Mouse (Mus musculus) midbrain, embryonic 14.5 days (tissue): ENCODE measurements around the gene Nnmt. TPM values are rescaled to one million over a fixed set of nuclear protein-coding genes. Genes with fewer than 3 reads are reported as not detected.

Experiments used
- ATAC-seq: fragments of 200-750 bp; cut with Nextera tagmentation; 2 replicates; pipeline ENCODE4 v1.8.0; 2017; ENCODE audit warnings: moderate number of reproducible peaks, moderate library complexity; ENCODE audit not compliant: low FRiP score, low TSS enrichment
- DNase-seq: peaks from one replicate; pipeline ENCODE4 v3.0.0-alpha.2; 2015
- H3K27ac ChIP-seq: fragments of 300-500 bp; sonication (generic); replicated peaks from 2 replicates; pipeline ENCODE4 v1.5.1; 2014; ENCODE audit warnings: mild to moderate bottlenecking, low read depth, low read length, moderate library complexity
- H3K27me3 ChIP-seq: fragments of 300-500 bp; sonication (generic); 2 replicates; pipeline ENCODE4 v1.6.1; 2014; ENCODE audit warnings: low read length, control low read depth, mixed read lengths; ENCODE audit not compliant: control insufficient read depth, insufficient read depth
- H3K36me3 ChIP-seq: fragments of 300-500 bp; sonication (generic); 2 replicates; pipeline ENCODE4 v1.6.1; 2014; ENCODE audit warnings: low read length, control low read depth; ENCODE audit not compliant: control insufficient read depth, insufficient read depth
- H3K4me1 ChIP-seq: fragments of 300-500 bp; sonication (generic); 2 replicates; pipeline ENCODE4 v1.6.1; 2014; ENCODE audit warnings: mild to moderate bottlenecking, antibody characterized with exemption, low read length, control low read depth; ENCODE audit not compliant: control insufficient read depth, insufficient read depth
- H3K4me2 ChIP-seq: fragments of 300-500 bp; sonication (generic); 2 replicates; pipeline ENCODE4 v1.6.1; 2014; ENCODE audit warnings: mild to moderate bottlenecking, low read length, moderate library complexity
- H3K4me3 ChIP-seq: fragments of 300-500 bp; sonication (generic); replicated peaks from 2 replicates; pipeline ENCODE4 v1.5.1; 2014; ENCODE audit warnings: low read depth, low read length
- H3K9ac ChIP-seq: fragments of 300-500 bp; sonication (generic); replicated peaks from 2 replicates; pipeline ENCODE4 v1.6.1; 2014; ENCODE audit warnings: mild to moderate bottlenecking, low read length, moderate library complexity
- H3K9me3 ChIP-seq: fragments of 300-500 bp; sonication (generic); 2 replicates; pipeline ENCODE4 v1.6.1; 2016; ENCODE audit warnings: low read length, control low read depth, mixed read lengths; ENCODE audit not compliant: control insufficient read depth
- WGBS: fragments of 180-500 bp; shearing (Covaris S2); extraction: QIAGEN DNeasy Blood & Tissue Kit; methylation state at CpG from one replicate; pipeline ENCODE4 v1.1.7; 2014; 5-methylcytosine and 5-hydroxymethylcytosine counted together
- polyA plus RNA-seq: library from polyadenylated mRNA; unstranded; fragments of >200 nt; fragmentation: Nextera tagmentation; extraction: Ambion mirVana; gene quantifications from 2 replicates; pipeline ENCODE4 v1.2.1, GENCODE M21; 2014

Gene Nnmt
- 0.99 and 1.0 TPM in 2 replicates for polyA plus RNA-seq

DNA sequence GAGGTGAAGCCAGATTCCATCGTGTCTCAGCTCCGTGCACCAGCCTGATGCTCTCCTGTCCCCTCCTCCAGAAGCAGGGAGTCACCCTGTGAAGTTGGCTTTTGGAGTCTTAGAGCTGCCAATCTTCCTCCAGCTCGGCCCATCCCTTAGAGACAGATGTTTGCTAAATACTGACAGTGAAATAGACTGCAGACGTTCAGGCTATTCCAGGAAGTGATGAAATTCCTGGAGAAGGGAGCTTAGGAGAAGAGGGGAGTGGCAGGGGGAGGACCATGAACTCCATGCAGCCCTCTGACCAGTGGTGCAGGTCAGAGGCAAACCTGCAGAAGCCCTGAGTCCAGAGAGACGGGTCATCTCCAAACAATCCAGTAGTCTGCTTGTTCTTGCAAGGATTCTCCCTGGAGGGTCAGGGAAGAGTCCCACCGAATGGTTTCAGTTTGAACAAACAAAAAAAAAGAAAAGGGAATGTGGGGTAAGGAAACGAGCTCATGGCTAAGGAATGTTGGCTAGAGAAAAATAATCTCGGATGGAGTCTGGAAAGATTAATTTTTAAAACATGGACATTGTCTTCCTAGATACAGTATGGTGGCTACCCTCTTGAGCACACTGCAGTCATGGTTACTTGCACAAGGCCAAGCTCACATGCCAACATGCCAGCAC lies at the start of gene Nnmt:
Gene Nnmt (minus strand): TSS at position 215 of the 660 bp plus-strand sequence.
- Histone ChIP-seq H3K4me3 (no peak within 1 kb of the TSS), H3K4me1 (no peaks in the 10 kb centered on the region), H3K36me3 (no peaks in the 10 kb centered on the region), H3K27me3 (no peaks in the 10 kb centered on the region), H3K9me3 (no peaks in the 10 kb centered on the region), H3K9ac (no peak within 1 kb of the TSS), H3K27ac (no peak within 1 kb of the TSS), H3K4me2 (no peak within 1 kb of the TSS)
- 53% methylated on average over 8 of the region's 8 CpGs for WGBS
- ATAC-seq (no peak), DNase-seq (no peak)

DNA sequence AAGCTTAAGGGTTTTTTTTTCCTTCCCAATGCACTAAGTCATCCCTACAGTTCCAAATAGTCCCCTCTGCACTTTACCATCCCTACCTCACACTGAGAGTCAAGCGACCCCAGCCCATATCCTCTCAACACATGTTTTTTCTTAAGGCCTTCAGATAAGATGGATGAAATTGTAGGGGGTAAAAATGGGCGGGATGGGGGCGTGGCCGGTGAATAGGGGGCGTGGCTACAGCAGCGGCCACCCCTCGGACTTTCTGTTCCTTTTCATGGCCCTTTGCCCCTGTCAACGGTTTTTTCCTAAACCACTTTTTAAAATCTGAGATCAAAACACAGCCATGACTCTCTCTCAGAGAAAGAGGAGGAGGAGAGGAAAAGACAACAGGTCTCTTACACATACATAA lies 49.8 kb upstream of the Nnmt start:
- DNase-seq (no peak), ATAC-seq (no peak)
- Histone ChIP-seq H3K36me3 (no peaks in the 10 kb centered on the region), H3K4me2 (no peak overlapping the region), H3K4me3 (no peak overlapping the region), H3K9ac (no peak overlapping the region), H3K9me3 (no peaks in the 10 kb centered on the region), H3K4me1 (peaks cover 5% of the 10 kb centered on the region; the same call in 1 of the 2 replicates), H3K27me3 (no peaks in the 10 kb centered on the region), H3K27ac (no peak overlapping the region)
- WGBS, result 8% methylated on average over 8 of the region's 8 CpGs

DNA sequence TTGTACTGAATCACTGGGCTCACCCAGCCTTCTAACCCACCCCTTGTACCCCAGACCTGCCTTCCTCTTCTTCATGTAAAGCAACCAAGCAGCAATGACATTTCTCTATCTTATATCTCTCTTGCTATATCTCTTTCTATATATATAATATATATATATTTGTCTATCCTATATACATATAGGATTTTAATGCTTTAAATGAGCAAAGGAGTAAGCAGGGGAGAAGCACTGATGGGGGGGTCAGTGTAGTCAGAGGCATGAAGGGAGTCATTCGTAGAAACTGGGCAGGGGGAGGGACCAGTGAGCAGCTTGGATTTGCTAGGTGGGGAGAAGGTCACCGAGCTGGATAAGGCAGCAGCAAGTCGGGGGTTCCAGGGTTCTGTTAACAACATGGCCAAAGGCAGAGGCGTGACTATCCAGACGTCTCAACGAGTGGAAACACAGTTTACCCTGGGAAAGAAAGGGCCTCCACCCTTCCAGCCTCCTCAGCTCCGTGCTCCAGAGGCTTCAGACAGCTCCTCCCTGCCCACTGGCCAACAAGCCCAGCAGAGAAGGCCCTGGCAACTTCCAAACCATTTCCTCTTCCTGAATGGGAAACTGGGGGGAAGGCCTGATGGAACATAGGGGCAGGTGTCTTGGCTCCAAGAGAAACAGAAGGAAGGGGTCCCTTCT lies 48.6 kb upstream of the Nnmt start:
- Histone ChIP-seq H3K9ac (no peak overlapping the region), H3K27ac (no peak overlapping the region), H3K4me2 (no peak overlapping the region), H3K9me3 (no peaks in the 10 kb centered on the region), H3K36me3 (no peaks in the 10 kb centered on the region), H3K4me1 (peaks cover 16% of the 10 kb centered on the region), H3K27me3 (no peaks in the 10 kb centered on the region), H3K4me3 (no peak overlapping the region)
- 33% methylated on average over 7 of the region's 7 CpGs for WGBS
- ATAC-seq (no peak), DNase-seq (no peak)

DNA sequence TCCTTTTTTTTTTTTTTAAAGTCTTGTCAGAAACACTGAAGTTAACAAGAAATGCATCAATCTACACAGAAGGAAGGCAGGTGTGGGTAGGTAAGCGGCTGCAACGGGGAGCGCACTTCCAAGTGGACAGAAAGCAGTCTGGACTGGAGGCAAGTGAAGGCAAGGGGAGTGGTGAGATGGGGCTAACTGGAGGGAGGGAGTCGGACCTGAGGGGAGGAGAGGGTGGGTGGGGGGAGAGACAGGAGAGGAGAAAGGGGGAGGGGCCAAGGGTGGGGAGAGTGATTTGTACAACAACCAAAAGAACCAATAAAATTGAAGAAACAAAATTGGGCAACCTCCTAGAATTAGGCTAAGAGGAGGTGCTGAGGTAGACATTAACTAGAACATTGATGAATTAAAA lies 47.1 kb upstream of the Nnmt start:
- Histone ChIP-seq H3K27ac (no peak overlapping the region), H3K9me3 (no peaks in the 10 kb centered on the region), H3K27me3 (no peaks in the 10 kb centered on the region), H3K36me3 (no peaks in the 10 kb centered on the region), H3K4me1 (peaks cover 27% of the 10 kb centered on the region), H3K4me2 (no peak overlapping the region), H3K9ac (no peak overlapping the region), H3K4me3 (no peak overlapping the region)
- WGBS, result 24% methylated on average over 4 of the region's 4 CpGs
- ATAC-seq, result no peak
- DNase-seq, result no peak

DNA sequence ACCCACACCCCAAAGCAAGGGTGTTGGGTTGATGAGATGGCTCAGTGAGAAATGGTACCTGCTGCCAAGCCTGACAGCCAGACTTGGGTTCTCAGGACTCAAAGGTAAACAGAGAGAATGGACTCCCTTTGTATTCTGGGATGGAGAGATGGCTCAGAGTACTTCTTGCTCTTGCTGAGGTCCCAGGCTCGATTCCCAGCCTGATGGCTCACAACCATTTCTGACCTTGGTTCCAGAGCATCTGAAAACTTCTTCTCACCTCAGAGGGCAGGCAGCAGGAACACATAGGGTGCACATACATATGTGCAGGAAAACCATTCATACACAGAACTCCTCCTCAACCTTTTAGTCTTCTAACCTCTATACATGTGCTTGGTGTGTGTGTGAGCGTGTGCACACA lies 45.9 kb upstream of the Nnmt start:
- Histone ChIP-seq H3K4me1 (peaks cover 25% of the 10 kb centered on the region), H3K36me3 (no peaks in the 10 kb centered on the region), H3K27ac (no peak overlapping the region), H3K4me2 (no peak overlapping the region), H3K27me3 (no peaks in the 10 kb centered on the region), H3K9me3 (no peaks in the 10 kb centered on the region), H3K9ac (no peak overlapping the region), H3K4me3 (no peak overlapping the region)
- WGBS, result 76% methylated on average over 2 of the region's 2 CpGs
- DNase-seq (no peak), ATAC-seq (no peak)

DNA sequence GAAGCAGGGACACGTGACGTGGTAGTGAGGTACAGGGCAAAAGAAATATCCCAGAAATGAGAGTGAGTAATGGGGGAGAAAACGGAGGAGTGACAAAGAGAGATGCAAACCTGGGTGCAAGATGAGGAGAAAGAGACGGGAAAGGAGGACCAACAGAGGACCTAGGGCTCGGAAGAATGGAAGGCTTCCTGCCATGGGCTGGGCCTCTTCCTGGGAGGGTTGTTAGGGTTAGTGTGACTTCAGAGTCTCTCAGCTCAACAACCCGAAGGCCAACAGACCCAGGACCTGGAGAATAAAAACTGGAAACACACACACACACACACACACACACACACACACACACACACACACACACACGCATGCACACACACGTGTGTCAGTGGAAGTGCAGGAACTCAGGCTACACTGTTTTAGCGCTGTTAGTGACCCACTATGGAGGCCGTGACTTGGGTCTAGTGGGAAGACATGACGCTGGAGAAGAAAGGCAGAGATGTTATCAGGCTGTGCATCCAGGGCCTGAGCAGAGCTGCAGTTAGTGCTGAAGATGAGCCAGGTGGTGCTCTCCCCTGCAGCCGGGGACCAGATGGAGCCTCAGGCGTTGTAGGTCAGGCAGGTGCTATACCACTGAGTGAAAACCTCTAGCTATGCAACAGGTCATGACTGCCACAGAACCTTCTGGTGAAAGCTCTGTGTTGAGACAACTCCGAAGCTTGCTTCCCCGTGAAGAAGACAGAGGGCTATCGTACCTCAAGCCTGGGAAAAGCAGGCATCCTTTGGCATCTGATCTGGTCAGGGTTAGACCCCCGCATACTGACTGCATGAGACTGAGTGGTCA lies 45.1 kb upstream of the Nnmt start:
- Histone ChIP-seq H3K27me3 (no peaks in the 10 kb centered on the region), H3K4me1 (peaks cover 22% of the 10 kb centered on the region), H3K9me3 (no peaks in the 10 kb centered on the region), H3K4me3 (no peak overlapping the region), H3K36me3 (no peaks in the 10 kb centered on the region), H3K27ac (peak overlapping the region; percentile 52; the same call in 1 of the 2 replicates), H3K4me2 (peak overlapping the region; percentile 47; the same call in 1 of the 2 replicates), H3K9ac (peak overlapping the region; percentile 29; the same call in 1 of the 2 replicates)
- DNase-seq, result no peak
- 21% methylated on average over 17 of the region's 17 CpGs for WGBS
- no peak for ATAC-seq

DNA sequence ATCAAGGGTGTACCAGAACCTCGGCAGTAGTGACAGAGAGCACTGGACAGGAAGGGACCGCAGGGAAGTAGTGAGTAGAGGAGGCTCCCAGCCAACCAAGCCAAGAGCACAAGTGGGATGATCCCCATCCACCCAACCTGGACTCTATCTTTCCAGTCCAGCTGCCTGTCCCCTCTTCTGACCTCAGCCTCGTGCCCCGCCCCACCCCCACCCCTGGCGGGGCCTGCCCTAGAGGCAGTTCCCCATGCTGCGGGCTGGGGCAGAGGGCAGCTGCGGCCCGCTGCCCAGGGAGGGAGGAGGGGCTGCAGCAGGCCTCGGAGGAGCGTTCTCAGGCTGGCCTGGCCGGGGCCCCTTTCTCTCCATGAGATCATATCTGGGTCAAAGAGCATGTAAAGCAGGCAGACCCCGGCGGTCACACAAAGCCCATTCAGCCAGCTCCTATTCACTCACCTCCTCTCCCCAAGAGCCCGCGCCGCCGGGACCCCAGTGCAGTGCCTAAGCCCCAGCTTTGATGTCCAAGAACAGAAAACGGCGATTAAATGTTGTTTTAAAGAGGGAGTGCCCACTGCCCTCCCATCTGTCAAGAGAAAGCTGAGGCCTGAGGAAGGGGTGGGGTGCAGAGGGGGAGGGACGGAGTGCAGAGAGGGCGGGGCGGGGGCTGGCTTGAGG lies 44.3 kb upstream of the Nnmt start:
- H3K4me3 ChIP-seq, result no peak overlapping the region
- H3K27ac ChIP-seq, result peak overlapping the region; percentile 52
- DNase-seq (peak; percentile 69), ATAC-seq (peak; percentile 65; the same call in 1 of the 2 replicates)
- peak overlapping the region; percentile 29; the same call in 1 of the 2 replicates for H3K9ac ChIP-seq
- H3K4me1 ChIP-seq, result peaks cover 22% of the 10 kb centered on the region
- 1% methylated on average over 21 of the region's 22 CpGs for WGBS
- H3K4me2 ChIP-seq, result peak overlapping the region; percentile 47
- H3K36me3 ChIP-seq, result no peaks in the 10 kb centered on the region
- no peaks in the 10 kb centered on the region for H3K27me3 ChIP-seq
- H3K9me3 ChIP-seq, result no peaks in the 10 kb centered on the region
